Mouse (Mus musculus): Measurements from ENCODE around the gene Cmc1.

Gene Cmc1

DNA sequence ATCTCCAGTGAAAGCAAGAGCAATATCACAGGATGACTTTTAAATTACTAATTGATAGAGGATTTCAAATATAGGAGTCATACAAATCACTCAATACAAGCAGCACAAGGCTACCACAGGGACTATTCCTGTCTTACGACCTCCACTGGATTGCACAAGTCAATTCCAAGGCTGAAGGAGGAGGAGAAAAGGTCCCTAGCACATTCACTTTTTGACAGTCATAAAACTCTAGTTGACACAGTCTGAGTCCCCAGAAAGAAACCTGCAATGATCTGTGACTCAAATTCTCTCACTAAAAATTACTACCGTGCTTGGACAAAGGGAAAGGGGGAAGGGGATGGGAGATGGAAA, 39.6 kb downstream of the Cmc1 start:
- DNase-seq (ENCODE audit: low spot score), result no peak

DNA sequence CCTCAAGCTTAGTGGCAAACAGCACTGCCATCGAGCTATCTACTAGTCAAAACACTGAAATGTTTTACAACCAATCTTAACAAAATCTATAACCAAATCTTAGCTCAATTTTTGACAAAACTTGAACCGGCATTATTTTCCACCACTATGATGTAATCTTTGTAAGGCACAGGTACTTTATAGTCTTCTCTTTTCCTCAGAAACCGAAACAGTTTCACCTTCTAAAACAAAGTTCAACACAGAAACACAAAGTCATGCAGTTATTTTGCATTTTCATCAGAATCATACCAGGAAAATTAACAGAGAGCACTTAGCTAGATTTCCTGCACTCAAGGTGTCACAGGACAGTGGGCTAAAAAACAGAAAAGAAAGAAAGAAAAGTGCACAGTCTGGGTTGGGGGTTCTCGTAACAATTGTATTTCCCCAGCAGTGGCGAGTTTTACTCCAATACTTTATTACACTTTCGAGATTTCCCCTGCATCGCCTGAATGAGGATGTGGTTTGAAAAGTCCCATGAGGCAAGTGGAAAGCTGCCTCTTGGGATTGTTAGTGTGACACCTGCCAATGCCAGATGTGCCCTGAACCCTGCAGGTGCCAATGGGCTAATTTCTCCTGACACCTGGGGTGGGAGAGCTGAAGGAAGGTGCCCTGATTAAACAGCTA, 40.1 kb downstream of the Cmc1 start:
- no peak for DNase-seq (ENCODE audit: low spot score)

DNA sequence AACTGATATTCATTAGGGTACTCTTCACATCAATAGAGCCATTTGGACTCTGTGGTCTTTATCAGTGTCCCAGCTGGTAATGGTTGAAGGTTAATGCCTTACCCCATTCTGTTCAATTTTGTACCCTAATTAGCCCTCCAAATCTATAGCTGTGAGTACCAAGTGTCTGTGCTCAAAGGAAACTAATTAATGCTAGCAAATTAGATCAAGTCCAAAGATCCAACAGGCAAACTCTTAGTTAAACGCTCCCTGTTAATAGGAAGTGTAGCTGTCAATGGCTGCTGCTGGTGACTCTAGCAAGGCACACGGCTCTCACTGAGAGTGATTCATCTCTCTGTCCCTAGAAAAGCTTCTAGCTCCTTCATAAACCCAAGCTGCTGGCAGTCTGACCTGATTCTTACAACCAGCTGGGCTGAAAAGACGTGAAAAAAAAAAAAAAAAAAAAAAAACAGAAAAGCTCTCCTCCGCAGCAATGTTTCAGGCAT, 41.4 kb downstream of the Cmc1 start:
- no peak for DNase-seq (ENCODE audit: low spot score)

DNA sequence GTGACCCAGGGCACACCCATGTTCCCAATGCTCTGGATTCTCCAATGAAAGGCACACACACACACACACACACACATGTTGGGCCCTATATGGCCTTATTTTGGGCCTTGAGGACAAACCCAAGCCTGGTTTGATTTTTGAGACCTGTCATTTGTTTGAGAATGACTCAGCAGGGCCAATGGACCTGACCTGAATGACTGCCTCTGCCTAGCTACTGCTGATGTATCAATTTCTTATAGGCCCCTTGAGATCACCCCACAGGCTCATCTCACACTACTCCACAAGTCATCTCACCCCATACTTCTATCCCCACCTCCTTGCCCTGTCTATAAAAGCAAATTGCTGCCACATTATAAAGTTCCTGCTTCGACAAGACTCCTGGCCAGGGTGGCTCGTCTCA, 48.2 kb downstream of the Cmc1 start:
- DNase-seq (ENCODE audit: low spot score), result no peak

DNA sequence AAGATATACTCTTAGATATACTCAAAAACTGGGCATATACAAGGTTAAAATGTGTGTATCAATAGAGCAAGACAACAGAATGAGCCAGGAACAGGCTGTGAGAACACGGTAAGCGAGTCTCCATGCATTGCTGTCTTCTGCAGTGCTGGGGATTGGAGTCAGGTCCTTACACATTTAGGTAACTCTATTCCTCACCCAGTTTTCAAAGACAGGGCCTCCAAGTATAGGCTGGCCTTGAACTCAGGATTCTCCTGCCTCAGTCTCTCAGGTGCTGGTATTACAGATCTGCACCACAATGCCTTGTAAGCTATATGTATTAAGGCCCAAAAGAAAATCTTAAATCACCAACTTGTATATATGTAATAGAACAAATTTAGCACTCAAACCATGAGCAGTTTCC, 49.5 kb downstream of the Cmc1 start:
- DNase-seq (ENCODE audit: low spot score), result no peak

DNA sequence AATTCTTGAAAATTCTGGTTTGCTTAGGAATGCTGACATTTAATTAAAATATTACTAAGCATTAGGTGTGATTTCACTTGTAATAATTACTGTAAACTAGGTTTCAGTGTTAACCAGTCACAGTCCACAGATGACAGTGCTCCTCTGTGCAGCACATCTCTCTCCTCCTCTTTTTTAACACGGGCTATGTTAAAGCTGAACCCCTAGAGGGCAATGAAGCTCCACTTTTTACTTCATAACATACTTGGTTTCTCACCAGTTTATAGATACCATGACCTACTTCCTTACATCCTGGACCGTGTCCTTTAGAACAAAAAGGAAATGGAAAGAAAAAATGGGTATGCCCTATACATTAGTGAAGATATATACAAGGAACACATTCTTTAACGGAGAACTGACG, 50.6 kb downstream of the Cmc1 start:
- DNase-seq (ENCODE audit: low spot score), result no peak

DNA sequence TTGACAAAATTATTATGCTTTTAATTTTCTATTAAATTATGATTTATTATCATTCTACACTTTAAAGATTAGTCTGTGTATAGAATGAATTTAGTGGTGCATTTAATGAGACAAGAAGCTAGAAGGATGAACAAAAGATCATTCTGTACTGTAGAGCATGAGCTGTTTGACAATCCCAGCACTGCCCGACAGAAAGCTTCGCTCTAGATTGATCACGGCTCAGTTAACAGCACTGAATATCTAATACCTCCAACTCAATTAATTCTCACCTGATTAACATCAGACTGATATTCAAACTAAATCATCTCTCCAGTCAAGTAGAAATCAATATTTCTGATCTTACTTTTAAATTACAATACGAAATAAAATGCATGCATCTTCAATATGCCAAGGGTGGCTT, 66.1 kb downstream of the Cmc1 start:
- DNase-seq (ENCODE audit: low spot score), result no peak

DNA sequence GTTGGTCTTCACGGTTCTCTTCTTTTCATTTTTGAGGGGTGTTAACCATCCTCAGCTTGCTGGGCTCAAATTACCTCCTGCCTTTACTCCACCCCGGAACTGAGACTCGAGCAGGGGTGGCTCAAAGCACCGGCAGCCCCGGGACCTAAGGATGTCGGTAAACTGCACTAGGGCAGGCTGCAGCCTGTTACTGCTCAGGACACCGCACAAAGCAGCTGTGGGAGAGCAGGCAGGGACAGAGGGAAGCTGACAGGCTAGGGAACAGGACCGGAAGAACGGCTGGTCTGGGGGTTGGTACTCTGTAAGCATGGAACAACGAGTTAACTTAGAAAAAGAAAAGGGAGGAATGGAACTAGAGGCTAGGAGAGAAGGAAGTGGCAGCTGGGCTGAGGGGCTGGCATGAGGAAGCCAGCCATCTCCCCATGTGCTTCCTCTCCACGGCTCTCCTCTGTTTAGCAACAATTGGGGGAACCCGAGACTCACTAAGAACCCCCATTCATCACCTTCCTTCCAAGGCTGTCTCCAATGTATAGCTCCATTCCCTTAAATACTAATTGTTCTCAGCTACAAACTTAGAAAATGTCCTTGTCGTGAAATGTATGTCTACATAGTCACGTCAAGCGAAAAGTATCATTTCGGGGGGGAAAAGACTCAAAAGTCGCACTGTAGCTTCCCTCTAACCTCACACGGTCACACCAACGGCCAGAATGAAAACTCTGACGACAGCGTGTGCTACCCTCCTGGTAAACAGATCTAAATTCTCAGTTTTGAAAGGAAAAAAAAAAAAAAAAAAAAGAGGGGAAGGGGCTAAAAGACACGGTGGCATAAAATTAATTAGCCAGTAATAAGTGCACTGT, 67.2 kb downstream of the Cmc1 start:
- no peak for DNase-seq (ENCODE audit: low spot score)

DNA sequence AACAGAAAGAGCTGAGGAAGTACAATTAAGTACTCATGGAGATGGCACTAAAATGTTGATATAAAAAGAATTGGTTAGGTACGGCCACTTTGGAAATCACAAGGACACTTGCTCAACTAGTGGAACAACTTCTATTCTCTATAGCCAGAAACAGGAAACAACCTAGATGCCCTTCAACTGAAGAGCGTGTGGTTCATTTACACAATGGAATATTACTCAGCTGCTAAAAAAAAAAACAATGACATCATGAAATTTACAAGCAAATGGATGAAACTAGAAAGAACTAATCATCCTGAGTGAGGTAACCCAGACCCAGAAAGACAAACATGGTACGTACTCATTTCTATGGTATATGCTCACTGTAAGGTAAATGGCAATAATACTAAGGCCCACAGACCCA, 76.6 kb downstream of the Cmc1 start:
- DNase-seq (ENCODE audit: low spot score), result no peak

DNA sequence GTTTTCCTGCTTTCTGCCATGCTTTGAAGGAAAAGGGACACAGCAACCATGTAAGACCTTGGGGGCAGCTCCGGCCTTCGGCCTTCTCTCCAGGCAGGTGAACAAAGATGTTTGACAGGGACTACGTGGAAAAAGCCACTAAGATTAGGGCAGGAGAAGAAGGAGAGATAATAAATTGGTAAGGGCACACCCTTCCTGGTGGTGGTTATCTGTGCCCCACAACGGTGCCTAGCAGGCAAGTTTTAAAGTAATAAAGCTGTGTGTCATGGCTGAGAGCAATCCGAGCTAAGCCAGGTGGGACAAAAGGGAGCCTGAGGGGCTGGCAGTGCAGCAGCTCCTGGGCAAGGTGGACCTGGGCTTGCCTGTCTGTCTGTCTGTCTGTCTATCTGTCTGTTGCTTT, 77.9 kb downstream of the Cmc1 start:
- DNase-seq (ENCODE audit: low spot score), result no peak

DNA sequence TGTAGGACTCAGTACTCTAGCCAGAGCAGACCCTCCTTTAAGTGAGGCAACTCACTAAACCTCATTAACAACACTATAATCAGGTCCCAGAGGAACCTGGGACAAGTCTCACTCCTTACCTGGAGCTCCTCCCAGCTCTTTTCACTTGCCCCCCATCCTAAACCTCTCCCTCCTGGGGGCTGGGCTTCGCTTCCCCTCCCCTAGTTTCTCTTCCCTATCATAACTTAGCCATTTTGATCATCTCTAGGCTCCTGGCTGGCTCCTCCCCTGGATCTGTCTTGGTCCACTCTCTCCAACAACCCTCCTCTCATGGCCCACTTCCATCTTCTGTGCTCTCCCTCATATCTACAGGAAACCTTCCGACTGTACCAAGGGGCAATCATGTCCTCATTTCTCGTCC, 78.6 kb downstream of the Cmc1 start:
- DNase-seq (ENCODE audit: low spot score), result no peak

DNA sequence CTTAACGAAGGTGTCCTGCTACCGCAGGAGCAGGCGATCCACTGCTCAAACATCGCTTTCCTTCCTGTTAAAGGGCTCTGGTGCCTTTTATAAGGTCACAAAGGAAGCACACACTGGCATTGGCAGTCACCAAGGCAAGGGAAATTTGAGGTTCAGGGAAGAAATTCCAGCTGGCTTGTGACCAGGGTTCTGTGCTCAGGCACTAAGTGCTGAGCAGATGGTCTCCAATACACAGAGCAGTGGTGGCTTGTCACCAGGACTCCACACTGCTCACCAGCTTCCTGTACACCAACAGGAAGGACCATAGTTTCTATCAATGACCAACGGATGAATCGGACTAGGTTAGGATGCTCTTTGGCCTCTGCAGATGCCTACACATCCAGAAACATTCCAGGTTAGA, 79.5 kb downstream of the Cmc1 start:
- no peak for DNase-seq (ENCODE audit: low spot score)

DNA sequence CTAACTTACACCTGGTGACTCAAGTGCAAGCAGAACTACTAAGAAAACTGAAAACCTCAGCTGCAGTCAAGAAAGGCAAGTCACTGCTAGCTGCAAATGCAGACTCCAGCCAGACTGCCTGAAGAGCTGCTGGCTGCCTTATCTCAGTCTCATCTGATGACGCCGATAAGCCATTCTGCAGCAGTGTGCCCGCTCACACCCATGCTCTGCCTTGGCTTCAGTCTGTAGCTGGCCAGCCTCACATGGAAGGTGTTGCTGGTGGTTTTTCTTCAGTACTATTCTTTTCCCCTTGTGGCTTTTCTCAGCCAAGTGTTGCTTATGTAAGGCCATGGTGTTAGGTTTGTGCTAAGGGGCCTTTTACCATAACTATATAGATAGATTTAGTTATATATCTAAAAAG, 90.9 kb downstream of the Cmc1 start:
- no peak for DNase-seq (ENCODE audit: low spot score)

DNA sequence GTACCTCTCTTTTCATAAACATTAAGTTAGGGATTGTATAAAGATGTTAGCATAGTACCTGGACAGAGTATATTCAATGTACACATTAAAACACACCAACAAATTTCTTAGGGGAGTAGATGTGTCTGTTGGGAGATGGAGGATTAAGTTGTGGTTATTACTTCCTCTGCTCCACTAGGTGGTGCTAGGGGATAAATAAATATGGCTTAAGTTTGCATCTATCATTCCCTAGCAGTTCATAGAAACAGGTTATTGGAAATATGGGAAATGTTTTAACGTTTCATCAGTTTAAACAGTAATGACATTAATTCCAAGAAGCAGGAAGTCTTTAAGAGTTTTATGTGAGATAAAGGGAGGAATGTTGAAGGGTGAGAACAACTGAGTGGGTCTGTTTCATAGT, 96.7 kb downstream of the Cmc1 start:
- DNase-seq (ENCODE audit: low spot score), result no peak

DNA sequence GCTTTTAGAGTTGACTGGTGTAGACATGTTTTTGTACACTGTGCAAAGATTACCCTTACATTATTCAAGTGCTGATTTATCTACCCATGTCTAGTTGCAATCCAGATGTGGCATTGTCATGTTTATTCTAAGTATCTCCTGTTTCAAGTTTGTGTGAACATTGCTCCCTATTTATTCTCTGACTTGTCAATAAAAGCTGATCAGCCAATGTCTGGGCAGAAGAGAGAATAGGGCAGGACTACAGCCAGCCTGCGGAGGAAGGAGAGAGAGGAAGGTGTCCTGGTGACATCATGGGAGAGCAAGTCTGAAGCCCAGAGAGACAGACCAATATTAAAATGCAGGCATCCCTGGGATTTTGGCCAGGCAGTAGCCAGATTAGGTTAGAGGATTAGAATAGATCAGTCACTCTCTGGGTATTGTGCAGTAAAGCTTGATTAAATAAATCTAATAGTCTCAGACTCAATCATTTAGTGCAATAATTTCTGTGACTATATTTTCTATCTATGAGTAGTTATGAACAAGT, 104.9 kb downstream of the Cmc1 start:
- DNase-seq (ENCODE audit: low spot score), result no peak

DNA sequence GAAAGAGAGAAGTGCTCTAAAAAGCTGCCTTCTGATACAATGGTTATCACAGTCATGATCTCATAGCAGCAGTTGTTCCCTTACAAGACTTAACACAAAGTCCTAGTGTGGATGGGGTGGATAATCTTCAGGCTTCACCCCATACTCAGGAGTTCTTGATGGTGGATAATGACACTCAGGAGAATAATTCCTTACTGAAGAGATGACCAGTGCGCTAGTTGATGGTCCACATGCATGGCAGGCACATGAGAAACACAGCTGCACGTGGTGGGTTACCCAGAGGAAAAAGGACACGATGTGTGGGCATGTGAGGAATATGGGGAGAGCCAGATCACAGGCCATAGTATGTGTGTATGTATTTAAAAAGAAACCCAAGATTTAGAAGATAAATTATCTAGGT, 106.4 kb downstream of the Cmc1 start:
- DNase-seq (ENCODE audit: low spot score), result no peak

DNA sequence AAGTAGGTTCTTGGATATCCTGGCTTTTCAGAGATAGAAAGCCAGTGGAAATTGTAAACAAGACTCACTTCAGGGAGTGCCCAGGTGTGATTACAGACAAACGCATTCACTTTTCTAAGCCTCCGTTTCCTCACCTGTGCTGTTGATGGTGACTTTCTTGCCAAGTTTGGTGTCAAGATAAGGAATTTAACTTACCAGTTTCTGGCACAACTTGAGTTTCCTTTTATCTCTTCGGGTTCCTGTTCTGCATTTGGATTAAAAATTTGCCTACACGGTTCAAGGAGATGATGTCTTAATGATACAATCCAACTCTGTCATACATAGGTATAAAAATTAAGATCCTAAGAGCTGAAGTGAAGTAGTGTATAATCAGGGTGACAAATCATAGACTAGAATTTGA, 107.2 kb downstream of the Cmc1 start:
- no peak for DNase-seq (ENCODE audit: low spot score)

DNA sequence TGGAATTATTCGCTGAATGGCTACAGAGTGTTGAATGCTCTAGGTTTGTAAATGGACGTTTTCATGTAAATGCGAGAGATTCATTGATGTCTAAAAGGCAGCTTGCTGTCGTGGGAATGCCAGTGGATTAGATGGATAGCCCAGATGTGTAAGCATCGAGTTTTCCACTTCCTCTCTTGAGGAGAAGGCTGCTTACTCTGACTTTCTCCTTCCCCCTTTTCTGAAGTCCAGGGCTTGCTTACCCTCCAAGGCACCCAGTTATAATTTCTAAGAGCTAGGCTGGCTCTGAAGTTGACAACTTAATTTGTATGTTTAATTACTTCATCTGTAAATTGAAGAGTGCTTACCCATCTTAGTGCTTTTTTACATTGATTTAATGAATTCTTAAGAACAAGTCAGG, 108.3 kb downstream of the Cmc1 start:
- no peak for DNase-seq (ENCODE audit: low spot score)

DNA sequence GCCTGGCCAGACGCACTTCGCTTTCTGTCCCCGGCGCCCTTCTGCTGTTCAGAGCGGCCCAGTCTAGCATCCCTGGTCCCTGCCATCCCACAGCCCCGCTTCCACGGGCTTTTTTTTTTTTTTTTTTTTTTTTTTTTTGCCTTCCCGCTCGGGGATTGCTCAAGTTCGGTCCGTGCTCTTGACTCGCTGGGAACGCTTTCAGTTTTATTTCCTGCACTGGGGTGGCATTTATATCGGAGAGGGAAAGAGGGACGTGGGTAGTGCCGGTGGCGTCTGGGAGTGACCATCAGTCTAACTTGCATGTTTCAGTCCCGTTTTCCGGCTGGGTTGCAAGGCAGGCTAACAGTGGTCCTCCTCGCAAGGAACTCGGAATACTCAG, 109.0 kb downstream of the Cmc1 start:
- DNase-seq (ENCODE audit: low spot score), result no peak

DNA sequence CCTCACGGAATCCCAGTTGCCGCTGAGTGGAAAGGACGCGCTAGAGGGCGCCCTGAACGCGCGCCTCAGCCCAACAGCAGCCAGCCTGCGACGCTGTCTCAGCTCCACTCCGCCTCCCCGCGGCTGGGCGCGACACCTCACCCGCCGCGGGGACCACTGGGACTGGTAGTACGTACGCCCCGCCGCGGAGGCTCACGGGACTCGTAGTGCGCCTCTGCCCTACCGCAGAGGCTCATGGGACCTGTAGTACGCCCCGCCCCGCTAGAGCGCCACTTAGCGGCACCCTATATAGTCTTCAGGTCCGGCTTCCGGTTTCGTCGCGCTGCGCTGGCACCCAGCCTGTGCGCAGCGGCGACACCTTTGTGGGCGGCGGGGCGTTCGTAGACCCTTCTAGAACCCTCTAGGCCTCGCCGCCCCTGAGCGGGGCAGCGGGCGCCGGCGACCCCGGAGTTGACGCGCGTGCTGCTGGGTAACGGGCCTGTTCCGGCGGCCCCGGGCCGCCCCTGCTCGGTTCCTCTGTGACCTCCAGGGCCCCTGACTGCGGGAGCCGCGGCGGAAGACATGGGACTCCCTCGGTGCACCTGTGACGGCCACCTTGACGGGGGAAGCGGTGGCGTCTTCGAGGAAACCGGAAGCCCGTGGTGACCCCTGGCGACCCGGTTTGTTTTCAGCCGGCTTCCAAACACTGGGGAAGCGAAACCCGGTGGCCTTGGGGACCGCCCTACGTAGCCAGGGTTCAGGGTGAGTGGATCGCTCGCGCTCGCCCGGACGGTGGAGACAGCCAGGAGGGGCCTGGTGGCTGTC, 109.6 kb downstream of the Cmc1 start, which contains the start of gene Azi2:
Gene Azi2 (plus strand): TSS at position 282 of the 804 bp plus-strand sequence.
- peak; percentile 97 for DNase-seq (ENCODE audit: low spot score)

DNA sequence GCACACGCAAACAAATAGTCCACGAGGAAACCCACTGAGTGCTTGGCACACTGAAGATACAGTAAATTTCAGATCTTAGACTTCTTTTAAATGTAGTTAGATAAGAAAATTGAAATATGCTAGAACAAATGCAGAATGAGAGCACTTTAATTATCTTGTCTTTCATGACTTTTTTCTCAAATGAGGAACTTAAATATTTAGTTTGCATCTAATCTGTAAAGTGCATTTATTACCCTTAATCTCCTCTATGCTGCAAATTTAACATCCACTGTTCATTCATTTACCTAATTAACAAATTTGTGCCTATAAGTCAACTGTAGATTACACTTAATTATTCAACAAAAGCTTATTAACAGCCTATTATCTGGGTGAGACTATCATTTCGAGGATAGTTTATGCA, 115.0 kb downstream of the Cmc1 start:
- no peak for DNase-seq (ENCODE audit: low spot score)

DNA sequence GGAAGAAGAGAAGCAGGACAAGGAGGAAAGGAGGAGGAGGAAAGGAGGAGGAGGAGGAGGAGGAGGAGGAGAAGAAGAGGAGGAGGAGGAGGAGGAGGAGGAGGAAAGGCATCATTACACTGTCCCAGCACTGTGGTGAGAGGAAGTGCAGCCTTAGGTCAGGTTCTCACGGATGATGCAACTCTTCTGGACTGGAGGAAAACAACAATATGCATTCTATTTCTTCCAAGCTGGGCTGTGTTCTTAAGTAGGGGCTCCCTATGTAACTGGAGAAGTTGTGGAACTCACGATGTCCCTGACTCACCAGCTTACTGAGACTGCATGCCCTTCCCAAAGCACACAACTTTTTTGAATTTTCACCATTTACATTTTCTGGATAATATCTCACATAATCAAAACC, 118.3 kb downstream of the Cmc1 start:
- no peak for DNase-seq (ENCODE audit: low spot score)

DNA sequence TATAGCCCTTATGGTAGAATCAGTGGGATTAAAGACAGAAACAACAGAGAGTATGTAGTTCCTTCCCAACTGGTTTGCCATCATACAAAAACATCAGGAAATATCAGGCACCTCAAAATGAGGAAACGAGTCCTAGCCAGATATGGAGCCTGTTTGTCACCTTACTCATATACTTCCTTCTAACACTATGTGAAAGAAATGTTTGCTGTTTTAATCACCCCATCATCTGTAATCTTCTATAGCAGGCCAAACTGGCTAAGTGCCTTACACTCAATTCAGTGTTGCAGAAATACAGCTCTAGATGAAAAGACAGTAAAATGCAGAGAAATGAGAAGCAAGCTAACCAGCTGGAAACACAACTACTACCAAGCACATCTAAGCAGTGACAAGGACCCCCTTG, 119.7 kb downstream of the Cmc1 start:
- no peak for DNase-seq (ENCODE audit: low spot score)
